Mouse (Mus musculus): Measurements from ENCODE around the gene Hist1h4k.
"Not testable (repeated sequence)": the region's sequence is repeated elsewhere in the genome, so short reads cannot be mapped to it uniquely, and the experiment has no call there.

The Hist1h4k gene

DNA sequence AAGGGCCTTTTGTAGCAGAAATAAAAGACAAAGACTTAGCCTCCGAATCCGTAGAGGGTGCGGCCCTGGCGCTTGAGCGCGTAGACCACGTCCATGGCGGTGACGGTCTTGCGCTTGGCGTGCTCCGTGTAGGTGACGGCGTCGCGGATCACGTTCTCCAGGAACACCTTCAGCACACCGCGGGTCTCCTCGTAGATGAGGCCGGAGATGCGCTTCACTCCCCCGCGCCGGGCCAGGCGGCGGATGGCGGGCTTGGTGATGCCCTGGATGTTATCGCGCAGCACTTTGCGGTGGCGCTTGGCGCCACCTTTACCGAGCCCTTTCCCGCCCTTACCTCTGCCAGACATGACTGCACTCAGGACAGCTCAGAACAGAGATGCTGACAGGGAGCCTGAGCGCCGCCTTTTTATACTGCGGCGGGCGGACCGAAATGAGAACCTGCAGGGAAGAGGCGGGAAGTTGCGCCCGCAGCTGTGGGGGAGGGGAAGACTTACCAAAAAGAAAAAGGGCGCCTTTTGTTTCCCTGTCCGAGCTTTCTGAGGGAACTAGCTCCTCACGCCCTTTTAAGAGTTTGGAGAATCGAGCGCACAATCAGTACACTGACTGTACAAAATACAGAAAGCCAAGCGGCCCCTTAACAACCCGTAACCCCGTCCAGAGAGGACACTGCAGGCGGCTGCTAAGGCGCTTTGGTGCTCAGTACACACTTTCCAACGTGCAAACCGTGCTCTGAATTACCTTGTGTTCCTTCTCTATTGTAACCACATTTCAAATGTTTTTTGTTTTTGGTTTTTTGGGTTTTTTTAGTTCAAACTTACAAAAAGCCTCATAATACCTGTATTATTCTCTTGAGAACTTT lies at the start of gene Hist1h4k:
Gene Hist1h4k (minus strand): TSS at position 347 of the 859 bp plus-strand sequence.
- CTCF ChIA-PET = interaction anchor here (0.6 to 1.7 kb wide), 7 partner anchors 11 to 350 kb away, joined by 3 to 8 read pairs (median 4); partner anchors contain the start of gene Hist1h4j

DNA sequence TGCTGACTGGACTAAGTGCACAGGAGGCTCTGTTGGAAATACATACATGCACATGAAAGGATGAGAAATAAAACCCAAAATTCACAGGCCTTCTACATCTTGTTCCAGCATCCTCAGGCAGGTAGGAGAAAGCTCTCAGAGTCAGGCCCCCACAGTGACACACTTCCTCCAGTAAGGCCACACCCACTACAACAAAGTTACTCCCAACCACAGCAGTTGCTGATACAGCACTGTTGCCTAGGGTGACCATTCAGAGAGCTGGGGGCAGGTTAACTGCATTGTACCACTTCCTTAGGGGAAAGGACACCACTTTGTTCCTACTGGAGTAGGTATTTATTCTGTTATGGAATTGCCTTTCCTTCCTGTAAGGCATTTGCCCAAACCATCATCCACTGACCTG lies 46.9 kb upstream of the Hist1h4k start:
- CTCF ChIA-PET = not testable (repeated sequence)

DNA sequence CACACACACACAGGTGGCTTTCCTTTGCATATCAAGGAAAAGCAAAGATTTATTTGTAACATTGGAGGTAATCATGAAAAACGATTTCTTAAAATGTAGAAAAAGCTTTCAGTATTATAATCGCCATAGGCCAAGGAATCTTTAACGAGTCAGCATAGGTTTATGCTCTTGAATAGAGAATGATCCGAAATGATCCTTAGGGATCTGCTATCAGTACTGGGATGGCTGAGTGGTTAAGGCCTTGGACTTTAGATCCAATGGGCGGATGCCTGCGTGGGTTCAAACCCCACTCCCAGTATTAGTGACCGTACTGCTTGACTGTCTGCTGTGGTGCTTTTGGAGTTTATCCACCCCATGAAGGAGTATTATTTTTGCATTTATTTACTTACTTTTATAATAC lies 45.3 kb upstream of the Hist1h4k start:
- CTCF ChIA-PET = no interaction called here

DNA sequence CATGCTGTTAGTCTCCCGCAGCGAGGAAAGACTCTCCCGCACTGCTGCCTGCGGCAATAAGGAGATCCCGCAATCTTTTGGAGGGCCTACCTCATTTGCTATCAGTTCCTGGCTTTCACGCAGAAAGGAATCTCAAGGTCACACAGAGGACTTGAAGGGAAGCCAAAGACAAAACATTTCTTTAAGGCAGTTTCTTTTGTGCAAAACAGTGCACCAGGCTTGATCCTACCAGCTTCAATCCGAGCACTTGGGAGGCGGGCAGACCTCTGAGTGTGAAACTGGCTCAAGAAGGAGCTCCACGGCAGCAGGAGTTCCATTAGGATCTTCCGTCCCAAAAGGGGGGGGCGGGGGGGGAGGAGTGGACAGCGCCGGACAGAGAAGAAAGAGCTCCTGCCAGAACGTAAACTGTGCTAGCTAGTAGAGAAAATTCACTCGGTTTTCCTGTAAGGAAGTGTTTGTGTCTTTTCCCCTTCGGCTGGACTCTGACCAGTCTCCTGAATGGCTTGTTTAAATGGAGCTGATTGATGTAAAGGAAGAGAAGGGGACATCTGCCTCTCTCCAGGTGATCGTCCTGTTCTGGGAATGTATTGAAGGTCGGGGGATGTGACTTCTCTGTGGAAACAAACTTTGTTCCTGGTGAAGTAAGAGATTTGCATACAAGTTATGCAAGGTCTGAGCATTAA lies 40.4 kb upstream of the Hist1h4k start:
- CTCF ChIA-PET = interaction anchor here (0.6 to 0.7 kb wide), 2 partner anchors 65 to 392 kb away, joined by 4 to 6 read pairs; no protein-coding TSS in a partner anchor

DNA sequence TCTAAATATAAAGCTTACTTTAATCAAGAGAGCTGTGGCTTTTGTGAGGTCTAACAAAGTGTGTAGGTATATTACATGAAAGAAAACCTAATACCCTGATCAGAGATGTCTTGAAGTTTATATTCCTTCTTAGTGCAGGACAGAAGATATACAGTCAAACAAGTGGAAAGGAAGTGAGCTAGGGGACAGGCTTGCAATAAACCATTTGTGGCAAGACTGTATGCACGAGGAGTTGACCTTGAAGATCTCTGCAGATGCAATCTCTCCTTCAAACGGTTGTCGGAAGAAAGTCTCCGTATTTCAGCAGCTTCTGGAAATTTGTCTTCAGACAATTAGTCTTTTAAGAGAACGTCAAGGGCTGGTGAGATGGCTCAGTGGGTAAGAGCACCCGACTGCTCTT lies 39.6 kb upstream of the Hist1h4k start:
- CTCF ChIA-PET = no interaction called here

DNA sequence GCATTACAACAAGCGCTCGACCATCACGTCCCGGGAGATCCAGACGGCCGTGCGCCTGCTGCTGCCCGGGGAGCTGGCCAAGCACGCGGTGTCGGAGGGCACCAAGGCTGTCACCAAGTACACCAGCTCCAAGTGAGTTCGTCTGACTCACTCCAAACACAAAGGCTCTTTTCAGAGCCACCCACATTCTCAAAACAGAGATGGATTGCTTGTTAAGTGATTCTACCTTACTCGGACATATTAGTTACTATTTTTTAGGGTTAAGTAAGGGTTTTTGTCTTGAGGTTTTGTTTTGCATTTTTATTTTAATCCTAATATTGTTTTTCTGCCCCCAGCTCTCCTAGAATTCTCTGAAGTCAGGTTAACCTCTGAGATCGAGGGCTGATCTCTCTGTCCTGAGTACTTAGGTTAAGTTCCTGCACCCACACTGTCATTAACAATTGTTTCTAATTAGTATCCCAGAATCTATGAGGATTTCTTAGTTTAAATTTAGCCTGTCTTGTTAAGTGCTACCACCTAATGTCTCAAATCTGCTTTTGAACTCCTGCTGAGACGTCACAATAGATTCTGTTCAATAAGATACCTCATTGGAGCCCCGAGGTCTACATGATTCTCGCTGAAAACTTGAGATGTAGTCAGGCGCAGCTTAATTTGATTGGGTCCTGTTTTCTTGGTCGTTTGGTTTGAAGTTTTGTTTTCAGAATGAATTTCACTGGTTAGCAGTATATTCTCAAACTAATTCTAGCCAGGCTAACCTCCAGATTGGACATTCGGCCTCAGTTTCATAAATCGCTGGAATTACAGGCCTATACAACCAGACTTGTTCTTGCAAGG lies 37.7 kb upstream of the Hist1h4k start:
- CTCF ChIA-PET = no interaction called here

DNA sequence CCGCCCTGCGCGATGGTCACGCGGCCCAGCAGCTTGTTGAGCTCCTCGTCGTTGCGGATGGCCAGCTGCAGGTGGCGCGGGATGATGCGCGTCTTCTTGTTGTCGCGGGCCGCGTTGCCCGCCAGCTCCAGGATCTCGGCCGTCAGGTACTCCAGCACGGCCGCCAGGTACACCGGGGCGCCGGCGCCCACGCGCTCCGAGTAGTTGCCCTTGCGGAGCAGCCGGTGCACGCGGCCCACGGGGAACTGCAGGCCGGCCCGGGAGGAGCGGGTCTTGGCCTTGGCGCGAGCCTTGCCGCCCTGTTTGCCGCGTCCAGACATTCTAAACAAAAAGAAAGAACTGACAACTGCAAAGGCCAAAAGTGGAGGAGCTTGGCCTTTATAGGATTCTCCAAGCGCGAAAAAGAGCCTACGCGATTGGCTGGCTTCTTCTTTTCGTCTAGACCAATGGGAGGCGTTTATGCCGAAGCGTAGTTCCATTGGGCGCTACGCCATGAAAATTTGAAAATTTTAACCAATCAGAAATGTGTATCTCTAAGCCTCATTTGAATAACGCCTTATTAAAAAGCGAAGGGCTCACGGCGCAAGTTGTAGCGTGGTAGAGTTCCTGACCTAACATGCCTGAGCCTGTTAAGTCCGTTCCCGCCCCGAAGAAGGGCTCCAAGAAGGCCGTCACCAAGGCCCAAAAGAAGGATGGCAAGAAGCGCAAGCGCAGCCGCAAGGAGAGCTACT lies 36.8 kb upstream of the Hist1h4k start, which contains the start of the genes Hist1h2an and Hist1h2bp:
Gene Hist1h2an (minus strand): TSS at position 320 of the 731 bp plus-strand sequence.
Gene Hist1h2bp (plus strand): TSS at position 563 of the 731 bp plus-strand sequence.
- CTCF ChIA-PET = not testable (repeated sequence)

DNA sequence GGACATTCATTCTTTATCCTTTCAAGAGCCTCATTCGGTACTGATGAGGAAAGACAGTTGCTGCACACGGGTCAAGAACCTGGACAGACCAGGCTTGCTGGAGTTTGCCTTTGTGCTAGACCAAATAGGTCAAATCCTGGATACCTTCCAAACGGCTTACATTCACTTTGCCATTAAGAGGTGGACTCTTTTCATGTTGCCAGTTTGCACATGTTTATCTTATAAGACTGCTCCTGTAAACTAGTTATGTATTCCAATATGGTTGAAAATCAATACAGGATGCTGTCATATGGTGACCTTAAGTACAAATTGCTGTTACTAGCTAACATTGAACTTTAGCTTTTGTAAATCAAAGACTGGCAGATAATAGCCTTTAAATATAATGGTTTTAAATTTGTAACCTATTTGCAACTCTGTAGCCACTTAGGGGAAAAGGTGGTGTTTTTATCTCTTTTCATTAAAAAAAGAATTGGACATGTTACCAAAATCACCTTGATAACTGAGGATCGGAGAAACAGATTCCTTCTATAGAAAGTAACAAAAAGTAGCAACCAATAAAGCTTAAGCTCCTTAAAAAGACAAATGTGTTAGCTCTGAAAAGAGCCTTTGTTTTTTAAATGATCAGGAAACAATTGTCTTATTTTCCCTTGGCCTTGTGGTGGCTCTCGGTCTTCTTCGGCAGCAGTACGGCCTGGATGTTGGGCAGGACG lies 36.0 kb upstream of the Hist1h4k start:
- CTCF ChIA-PET = no interaction called here

DNA sequence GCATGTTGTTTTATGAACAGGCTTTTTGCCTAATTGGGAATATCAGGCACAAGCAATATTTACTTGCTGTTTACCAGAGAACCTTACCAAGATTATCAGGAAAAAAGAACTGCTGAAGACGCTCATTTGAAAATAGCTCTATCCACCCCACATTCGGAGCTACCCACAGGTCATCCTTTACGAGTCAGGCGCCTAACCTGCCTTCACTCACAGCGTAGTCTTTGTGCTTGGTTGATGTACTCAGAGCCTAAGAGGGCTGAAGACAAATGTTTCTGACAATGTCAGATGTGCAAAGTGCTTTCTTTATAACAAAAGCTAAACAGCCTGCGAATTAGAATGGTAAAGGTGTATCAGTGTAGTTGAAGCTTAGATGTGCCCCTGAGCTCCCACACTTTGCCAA lies 34.0 kb upstream of the Hist1h4k start:
- CTCF ChIA-PET = no interaction called here

DNA sequence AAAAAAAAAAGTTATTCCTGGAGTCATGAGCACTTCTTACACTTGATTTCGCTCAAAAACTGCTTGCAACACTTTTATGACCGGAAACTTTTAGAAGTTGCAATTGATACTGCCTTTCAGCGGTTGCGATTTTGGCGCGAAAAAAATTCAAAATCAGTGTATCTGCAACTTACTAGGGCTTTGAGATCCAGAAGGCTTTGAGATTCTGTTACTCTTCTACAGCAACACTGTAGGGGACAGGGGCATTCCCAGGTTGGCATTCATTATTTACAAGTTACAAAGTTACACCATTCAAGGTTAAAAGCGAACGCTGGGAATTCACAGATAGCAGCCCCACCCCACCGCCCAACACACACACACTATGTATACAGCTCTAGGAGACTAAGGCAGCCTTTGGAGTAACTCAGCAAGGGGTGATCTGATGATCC lies 33.4 kb upstream of the Hist1h4k start:
- CTCF ChIA-PET = interaction anchor here (0.6 kb wide), 1 partner anchor 28 kb away, joined by 3 read pairs; no protein-coding TSS in a partner anchor

DNA sequence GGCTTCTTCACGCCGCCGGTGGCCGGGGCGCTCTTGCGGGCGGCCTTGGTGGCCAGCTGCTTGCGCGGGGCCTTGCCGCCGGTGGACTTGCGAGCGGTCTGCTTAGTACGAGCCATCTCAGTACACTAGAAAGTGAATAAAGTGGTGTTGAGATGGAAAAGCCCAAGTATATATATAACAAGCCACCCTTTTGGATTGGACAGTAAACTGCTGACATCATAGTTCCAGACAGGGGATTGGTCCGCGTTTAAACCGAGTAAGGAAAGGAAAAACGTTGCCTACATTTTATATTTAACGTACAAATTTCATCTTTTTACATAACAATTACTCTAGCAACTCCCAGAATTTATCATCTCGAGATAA lies 32.9 kb upstream of the Hist1h4k start, which contains the start of gene Hist1h3i:
Gene Hist1h3i (minus strand): TSS at position 116 of the 363 bp plus-strand sequence.
- CTCF ChIA-PET = no interaction called here

DNA sequence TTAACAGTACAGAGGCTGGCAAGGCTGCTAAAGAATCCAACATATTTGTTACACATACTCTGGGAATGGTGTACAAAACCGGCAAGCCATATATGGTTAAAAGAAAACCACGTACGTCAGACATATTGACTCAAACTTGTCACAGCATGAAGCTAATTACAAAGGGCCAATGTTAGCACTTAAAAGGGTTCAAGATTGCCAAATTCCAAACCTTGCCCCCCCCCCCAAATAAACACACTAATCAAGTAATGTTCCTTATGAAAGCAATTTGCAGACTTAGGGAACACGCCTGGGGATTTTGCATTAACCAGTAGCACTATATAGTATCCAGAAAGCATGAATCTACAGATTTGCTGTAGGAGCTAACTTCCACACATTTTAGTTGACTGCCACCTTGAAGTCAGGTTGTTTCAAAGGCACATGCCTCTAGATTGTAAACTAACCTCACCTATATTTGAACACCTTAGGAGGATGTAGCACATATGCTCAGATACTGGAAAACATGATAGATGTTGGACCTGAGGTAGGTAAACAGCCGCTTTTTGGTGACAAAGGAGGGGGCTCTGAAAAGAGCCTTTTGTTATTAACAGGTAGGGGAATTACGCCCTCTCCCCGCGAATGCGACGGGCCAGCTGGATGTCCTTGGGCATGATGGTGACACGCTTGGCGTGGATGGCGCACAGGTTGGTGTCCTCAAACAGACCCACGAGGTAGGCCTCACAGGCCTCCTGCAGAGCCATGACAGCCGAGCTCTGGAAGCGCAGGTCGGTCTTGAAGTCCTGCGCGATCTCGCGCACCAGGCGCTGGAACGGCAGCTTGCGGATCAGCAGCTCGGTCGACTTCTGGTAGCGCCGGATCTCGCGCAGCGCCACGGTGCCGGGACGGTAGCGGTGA lies 32.3 kb upstream of the Hist1h4k start:
- CTCF ChIA-PET = interaction anchor here (0.6 kb wide), 1 partner anchor 72 kb away, joined by 3 read pairs; no protein-coding TSS in a partner anchor

DNA sequence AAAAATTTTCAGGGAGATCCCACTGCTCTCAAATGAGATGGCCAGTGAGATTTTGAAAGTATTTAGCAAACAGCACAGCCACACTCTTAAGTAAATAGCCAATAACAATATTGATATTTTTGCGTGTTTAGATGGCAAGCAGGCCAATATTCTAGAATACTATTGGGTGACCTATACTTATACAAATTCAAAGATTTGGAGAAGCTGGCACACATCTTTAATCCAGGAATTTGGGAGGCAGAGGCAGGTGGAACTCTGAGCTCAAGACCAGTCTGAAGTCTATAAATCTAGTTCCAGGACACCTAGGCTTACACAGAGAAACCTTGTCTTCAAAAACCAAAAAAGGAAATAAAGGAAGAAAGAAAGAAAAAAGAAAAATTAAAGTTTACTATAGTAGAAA lies 31.3 kb upstream of the Hist1h4k start:
- CTCF ChIA-PET = interaction anchor here (0.7 kb wide), 1 partner anchor 1801 kb away, joined by 3 read pairs; no protein-coding TSS in a partner anchor

DNA sequence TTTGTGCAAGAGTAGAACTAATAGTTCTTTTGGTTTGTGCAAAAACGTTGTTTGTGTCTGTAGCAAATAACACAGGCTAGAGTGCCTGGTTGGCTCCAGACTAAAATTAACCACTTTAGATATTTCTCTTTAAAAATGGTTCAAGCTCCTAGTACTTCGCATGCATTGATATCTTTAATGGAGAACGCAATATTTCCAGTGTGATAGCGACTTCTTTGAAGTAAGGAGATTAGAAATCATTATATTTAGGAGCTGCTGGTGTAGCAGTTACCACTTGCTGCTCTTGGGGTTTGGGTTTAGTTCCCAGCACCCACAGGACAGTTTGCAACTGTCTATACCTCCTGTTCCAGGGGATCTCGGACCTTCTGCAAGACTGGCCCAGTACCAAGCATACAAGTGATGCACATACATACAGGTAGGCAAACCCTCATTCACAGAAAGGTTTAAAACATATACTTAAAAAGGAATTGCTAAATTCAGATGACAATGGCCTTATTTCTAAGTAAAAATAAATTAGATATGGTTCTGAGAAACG lies 30.8 kb upstream of the Hist1h4k start:
- CTCF ChIA-PET = no interaction called here

DNA sequence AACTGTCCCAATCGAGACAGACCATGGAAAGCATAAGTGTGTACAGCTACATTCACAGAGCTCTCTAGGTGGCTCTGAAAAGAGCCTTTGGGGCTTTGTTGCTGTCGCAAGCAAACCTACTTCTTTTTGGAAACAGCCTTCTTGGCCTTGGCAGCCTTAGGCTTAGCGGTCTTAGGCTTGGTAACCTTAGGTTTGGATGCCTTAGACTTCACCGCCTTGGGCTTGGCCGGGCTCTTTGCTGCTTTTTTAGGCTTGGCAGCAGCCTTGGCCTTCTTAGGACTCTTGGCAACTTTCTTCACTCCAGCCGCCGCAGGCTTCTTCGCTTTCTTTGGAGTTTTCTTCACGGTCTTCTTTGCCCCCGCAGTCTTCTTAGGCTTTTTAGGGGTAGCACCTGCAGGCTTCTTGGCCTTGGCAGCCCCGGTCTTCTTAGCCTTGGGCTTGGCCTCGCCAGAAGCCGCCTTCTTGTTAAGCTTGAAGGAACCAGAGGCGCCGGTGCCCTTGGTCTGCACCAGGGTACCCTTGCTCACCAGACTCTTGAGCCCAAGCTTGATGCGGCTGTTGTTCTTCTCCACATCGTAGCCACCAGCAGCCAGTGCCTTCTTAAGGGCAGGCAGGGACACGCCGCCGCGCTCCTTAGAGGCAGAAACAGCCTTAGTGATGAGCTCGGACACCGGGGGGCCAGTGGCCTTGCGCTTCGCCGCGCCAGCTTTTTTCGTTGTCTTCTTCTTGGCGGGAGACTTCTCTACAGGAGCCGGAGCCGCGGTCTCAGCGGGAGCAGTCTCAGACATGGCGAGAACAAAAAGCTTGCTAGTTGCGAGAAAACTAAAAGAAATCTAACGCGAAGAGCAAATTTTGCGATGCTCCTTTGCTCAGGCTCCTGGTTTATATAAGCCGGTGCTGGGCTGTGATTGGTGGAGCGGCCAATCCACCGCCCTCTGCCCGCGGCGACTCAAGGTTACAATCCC lies 29.7 kb upstream of the Hist1h4k start, which contains the start of gene Hist1h1b:
Gene Hist1h1b (minus strand): TSS at position 859 of the 965 bp plus-strand sequence.
- CTCF ChIA-PET = no interaction called here

DNA sequence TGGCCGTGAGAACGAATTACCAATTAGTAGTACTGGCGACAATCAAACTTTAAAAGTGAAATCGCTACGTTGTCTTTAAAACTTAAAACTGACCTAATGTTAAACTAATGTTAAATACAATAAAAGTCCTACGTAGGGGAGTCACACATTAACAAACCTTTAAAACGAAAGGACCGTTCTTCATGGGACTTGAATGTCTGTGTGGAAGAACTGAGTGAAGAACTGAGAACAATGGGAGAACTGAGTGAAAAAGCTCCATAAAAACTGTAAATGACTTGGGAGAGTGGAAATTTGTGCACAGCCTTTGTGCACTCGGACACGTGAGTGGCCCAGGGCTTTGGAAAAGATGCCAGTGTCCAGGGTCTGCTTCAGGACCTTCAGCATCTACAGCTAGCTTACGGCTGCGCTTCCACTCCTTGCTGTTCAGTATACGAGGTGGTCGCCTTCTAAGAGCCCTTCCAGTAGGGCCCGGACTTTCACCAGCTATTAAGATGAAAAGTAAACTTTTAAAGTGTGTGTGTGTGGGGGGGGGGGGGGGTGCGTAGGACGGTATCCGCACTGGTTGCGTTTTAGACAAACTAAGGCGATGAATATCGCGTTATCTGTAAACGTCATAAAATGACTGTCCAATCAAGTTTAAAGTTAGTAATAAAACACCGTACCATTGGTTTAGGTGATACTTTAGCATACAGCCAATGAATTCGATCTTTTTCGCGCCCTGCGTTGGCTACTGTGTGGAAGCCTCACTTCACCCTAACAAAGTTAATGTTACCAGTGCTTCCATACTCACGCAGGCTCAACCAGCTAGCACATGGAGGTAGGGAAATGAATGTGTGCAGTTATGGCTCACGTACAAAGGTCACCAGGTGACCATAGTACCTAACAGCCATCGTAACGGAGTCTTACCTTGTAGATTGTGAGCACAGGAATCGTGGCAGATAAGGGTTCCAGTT lies 28.8 kb upstream of the Hist1h4k start:
- CTCF ChIA-PET = interaction anchor here (0.6 to 0.7 kb wide), 3 partner anchors 25 to 1773 kb away, joined by 3 to 4 read pairs (median 3); partner anchors contain the start of genes Hist1h2bn and Hist1h4f
